Mouse (Mus musculus): Measurements from ENCODE around the gene Jmjd8.

Jmjd8 gene

DNA sequence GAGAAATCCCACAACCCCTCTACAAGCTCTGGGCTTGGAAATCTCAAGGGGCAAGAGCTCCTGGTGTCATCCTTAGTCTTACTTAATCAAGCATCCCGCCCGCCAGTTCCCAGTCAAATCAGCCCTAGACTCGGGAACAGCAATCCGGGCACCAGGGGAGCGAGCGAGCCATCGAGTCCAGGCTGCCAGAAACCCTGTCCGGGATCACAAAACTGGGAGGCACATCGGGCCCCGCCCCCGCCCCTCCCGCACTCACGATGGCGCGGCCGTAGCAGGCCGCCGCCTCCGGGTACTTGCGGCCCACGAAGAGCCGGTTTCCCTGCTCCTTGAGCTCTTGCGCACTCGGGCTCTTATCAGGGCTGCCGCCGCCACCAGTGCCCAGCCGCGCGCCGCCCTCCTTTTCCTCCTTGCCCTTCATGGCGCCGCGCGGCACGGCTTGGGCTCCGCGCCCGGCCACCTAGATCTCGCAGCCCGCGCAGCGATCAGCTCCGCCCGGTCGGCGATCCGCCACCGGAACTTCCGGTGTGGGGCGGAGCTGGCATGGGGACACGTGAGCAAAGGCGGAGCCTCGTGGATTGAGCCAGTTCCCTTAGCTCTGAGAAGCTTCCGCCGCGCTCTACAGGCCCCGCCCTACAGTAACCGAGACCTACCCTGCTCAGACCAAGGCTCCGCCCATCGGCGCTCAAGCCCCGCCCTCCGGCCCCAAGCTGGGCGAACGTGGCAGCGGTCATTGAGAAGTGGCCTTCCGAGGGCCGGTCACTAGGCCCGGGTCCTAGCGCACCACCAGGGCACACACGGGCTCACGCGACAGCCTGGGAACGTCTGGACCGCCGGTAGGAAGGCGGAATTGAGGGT lies 4.0 kb downstream of the Jmjd8 start:
- peak; percentile 97 for DNase-seq (ENCODE audit: low spot score)

DNA sequence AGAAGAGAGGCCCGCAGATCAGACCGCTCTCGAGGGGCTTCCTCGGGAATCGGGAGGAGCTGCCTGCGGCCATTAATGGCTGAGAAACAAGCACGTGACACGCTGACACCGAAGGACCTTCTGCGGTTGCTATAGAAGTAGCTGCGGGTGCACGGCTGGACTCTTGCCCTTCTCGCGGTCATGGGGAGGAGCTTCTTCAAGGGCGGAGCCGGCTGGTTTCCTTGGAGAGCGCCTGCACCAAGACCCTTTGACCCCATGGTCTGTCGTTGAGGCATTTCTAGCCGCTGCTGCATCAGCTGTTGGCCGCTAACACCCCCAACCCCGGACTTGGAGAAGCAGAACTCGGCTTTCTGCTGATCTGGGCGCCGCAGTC lies 4.6 kb downstream of the Jmjd8 start, which contains the start of gene Stub1:
Gene Stub1, minus strand, starts transcription at position 114 of the 373 bp plus-strand sequence.
- no peak for DNase-seq (ENCODE audit: low spot score)

DNA sequence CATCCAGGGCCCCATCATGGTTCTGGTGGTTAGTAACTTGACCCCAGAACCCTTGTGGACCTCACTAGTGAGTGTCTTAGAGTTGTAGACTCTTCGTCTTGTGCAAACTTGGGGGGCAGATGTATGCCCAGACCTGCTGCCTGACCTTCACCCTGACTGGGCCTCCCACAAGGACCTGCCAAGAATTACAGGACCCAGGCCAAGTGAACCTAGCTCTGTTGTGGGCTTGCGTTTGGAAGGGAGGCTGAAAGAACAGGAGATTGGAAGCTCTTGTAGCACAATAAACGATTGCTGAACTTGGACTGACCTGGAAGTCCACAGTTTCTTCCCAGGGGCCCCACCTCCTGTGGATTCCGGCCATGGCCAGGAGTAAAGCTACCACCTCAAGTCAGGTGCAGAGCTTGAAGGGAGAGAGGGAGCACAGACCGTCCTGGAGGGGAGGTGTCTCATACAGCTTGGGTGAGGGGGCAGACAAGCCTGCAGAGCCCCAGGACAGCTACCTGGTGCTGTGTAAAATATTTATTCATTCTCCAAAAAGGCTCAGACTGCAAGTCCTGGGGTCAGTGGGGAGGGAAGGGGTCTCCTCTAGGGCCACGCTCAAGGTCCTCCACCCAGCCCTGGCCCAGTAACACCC lies 5.4 kb downstream of the Jmjd8 start:
- DNase-seq (ENCODE audit: low spot score), result no peak

DNA sequence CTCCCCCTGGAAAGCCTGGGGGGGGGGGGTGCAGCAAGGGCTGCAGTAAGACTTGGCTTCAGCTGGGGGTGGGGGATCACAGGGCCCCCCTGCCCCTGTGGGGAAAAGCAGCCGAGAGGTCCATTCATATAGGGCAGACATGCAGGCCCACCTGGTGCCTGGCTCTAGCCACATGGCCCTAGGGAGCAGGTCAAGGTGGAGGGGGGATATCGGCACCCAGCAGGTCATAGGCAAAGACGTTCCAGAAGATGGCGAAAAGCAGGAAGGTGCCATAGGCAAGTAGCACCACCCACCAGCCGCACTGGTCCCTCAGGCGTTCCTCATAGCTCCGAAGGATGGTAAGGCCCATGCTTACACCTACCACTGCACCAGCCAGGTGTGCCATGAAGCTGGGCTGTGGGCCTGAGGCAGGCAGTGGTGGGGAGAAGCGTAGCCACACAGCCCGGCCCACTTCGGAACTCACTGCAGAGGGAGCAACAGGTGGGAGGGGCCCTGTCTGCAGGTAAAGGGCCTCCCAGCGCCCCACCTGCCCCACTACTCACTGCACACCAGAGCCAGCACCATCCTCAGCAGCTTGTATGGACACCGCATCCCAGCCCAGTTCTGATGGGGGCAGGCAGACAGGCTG lies 6.0 kb downstream of the Jmjd8 start:
- DNase-seq (ENCODE audit: low spot score), result no peak

DNA sequence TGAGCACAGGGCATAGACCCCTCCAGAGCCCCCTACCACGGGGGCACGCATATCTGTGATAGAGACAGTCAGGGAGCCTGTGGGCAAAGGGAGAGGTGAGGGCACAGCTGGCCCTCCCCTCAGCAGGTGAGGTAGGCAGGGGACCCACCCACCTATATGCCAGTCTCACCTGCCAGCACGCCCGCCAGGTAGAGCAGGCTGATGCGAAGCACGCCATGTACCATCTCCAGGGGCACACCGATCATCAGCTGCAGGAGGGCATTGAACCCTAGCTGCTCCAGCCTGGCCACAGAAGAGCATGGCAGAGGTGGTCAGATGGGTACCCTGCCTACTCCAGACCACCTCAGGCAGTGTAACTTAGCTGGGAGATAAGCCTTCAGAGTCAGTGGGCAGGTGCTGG lies 6.6 kb downstream of the Jmjd8 start:
- no peak for DNase-seq (ENCODE audit: low spot score)

DNA sequence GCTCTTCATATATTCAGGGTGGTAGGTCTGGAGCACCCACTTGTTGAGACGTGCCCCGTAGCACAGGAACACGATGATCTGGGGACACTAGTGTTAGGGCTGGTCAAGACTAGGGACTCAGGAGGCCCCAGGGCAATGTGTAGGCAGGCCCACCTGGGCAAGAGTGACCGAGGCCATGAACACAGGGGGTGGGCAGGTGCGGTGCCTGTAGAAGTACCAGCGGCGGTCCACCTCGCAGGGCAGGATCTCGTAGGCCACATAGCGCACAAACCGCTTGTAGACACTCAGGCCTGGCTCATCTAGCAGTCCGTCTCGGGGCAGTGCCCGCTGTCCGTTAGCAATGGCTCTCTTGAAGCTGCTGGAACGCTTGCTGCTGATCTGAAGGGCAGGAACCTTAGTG lies 7.1 kb downstream of the Jmjd8 start:
- no peak for DNase-seq (ENCODE audit: low spot score)

DNA sequence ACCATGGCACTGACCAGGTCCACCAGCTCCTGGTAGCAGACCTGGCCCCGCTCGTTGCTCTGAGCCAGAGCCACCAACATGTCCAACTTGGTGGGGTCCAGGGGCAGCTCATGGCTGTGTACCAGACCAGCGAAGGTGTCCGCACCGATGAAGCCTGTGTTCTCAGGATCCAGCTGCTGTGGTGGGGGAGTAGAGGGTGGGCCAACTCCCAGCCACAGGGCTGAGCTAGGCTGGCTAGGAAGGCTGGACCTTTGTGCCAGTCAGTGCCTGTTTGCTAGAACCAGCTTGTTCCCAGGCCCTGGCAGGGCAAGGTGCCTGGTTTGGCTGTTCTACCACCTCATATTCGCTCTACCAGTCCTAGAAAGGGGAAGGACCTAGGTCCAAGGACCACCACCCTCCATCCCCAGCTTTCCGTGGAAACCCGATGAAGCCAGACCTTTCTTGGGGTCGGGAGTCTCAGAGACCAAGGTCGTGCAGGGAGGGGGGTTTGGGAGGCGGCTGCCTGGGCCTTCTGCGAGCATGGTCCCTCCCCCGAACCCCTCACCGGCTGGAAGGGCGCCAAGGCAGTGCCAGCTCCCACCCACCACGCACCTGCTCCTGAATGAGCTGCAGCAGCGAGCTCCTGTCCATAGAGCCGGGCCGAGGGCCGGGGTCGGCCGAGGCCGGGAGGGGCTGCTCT lies 7.9 kb downstream of the Jmjd8 start:
- no peak for DNase-seq (ENCODE audit: low spot score)

DNA sequence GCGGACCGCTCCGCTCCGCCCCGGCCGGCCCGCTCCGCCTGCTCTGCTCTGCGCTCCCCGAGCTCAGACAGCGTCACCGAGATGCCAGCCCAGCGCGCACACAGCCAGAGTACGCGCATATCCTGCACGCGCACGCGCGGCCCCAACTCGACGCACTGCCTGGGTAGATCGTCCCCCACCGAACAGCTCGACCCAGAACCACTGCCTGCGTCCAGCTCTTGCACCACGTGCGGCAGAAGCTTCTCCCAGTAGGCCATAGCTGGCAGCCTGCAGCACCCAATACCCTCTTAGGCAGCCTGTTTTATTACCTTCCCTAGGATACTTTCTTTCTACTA lies 8.4 kb downstream of the Jmjd8 start, which contains the start of gene Rhbdl1:
Gene Rhbdl1, minus strand, starts transcription at position 220 of the 335 bp plus-strand sequence.
- DNase-seq (ENCODE audit: low spot score), result peak; percentile 58

DNA sequence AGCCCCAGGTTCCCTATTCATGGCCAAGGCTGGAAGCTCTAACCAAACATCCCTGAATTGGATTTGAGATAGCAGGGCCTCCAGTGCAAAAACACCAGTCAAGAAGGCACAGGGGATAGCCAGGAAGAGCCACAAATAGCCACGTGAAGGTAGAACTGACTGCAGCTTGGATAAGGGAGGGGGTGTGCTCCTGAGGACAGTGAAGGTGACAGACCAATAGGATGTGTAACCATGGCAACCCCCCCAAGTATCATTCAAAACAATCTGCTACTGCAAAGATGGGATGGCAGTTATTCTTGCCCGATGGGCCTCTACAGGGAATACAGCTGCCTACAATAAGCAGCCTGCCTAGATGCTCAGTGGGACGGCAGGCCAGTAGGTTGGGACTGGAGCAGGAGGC lies 8.9 kb downstream of the Jmjd8 start:
- no peak for DNase-seq (ENCODE audit: low spot score)

DNA sequence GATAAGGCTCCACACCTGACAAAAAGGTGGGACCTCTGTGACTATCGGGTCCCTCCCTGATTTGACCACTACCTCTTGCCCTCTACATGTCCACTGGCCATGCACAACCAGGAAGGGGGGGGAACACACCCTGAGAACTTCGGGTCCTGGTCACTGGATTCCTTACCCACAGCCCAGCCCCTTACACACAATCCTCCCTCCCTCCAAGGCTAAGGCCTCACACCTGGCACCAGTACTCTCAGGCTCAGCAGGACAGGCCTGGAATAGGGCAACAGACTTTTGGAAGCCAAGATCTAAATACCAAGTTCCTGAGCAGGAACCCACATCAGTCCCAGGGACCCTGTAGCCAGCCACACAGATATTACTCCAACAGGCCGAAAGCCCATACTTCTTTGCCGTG lies 10.2 kb downstream of the Jmjd8 start:
- DNase-seq (ENCODE audit: low spot score), result no peak

DNA sequence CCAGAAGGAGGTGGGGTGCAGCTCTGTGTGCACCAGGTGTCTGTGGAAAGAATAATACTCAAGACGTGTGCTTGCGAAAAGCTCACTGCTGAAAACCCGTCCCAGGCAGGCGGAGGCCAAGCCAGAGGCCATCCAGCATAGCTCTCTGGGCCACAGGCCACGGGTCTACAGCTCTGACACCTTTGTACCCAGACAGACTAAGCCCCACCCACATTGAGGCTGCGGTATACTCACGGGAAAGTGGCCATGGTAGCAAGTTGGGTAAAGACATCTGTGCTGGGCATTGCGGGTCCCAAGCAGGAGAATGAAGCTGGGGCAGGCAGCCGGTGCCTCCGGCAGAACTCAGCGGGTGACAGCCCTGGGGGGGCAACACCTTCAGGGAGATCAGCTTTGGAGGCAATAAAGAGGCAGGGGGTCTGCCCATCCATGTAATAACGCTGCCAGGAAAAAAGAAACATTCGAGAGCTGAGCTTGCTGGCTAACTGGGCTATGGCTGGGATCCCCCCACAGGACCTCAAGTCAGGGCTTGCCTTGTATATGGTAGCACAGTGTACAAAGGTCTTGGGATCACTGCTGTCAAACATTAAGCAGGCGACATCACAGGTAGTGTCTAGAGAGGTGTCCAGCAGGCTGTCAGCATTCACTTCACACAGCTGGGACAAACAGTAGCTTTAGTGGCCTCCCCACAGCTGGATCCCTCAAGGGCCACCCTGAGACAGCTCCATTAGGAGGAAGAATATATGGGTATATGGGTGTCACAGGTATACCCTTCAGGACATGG lies 11.0 kb downstream of the Jmjd8 start:
- DNase-seq (ENCODE audit: low spot score), result no peak

DNA sequence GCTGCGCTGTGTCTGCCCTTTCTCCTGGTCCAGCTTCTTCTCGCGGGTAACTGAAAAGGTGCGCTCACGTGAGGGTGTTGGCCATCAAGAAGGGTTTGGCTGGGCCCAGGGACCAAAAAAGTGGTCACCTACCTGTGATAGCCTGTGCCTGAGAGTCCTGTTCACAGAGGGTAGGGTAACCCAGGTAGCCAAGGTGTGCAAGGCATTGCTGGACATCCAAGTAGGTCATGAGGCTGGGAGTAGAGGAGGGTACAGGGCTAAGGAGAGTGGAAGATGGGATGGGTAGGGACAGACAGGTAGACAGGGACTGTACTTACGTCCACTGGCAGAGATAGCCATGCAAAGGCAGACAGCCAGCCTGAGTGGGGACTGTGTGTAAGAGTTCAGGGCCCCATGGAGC lies 11.9 kb downstream of the Jmjd8 start:
- DNase-seq (ENCODE audit: low spot score), result no peak

DNA sequence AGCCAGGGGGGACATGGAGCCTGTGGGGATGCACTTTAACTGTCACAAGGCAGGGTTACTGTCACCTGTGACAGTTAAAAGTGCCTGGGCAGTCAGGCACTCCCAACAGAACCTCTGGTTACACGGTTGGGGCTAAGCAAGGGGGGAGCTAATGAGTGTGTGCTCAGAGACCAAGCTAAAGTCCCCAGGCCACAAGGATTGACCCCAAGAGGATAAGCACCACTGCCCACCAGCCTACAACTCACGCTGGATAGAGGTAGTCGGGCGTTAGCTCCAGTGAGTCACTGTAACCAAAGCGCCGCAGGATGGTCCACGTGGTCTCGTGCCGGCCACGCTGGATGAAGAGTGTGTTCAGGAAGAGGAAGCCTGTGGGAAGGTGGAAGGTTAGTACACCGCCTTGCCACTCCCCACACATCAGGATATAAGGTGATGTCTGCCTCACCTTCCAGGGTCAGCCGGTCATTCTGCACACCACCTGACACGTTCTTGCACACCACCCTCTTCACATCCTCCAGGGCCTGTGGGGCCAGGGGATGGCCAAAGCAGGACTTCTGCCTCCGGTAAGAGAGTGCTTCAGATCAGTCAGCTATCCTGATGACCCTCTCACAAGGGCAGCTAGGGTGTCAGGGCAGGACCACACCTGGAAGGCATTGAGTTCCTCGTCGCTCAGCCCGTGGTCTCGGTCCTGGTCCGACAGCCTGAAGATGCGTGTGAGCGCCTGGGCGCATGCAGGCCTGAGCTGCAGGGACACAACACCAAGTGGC lies 12.6 kb downstream of the Jmjd8 start, which contains the start of gene Gm20683:
Gene Gm20683, minus strand, starts transcription at position 647 of the 764 bp plus-strand sequence.
- no peak for DNase-seq (ENCODE audit: low spot score)

DNA sequence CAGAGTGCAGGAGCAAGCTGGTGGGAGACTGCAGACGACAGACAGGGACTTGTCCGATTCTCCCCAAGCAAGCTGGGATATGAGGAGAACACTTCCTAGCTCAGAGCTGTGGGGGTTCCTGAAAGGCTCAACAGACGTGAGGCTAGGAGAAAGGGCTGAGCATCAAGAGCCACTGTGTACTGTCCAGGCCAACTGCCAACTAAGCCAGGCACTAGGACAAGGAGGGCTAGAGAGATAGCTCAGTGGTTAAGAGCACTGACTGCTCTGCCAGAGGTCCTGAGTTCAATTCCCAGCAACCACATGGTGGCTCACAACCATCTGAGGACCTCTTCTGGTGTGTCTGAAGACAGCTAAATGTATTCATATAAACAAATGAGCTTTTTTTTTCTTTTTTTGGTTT lies 13.8 kb downstream of the Jmjd8 start:
- no peak for DNase-seq (ENCODE audit: low spot score)

DNA sequence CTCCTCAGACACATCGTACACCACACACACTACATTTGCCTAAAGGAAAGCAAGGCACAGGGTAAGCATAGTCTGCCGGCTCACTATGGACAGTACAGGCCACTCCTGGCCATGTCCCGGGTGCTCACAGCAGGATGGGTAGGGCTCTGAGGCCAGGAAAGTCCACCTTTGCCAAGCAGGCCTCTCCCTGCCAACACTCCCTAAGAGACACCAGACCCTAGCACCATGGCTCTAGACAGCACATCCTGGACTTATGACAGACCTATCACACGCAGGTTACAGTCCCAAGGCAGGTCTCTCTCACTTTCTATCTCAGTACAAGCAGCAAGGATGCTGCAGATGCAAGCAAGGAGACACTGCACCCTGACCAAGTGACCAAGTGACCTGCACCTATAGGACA lies 14.5 kb downstream of the Jmjd8 start:
- DNase-seq (ENCODE audit: low spot score), result no peak

DNA sequence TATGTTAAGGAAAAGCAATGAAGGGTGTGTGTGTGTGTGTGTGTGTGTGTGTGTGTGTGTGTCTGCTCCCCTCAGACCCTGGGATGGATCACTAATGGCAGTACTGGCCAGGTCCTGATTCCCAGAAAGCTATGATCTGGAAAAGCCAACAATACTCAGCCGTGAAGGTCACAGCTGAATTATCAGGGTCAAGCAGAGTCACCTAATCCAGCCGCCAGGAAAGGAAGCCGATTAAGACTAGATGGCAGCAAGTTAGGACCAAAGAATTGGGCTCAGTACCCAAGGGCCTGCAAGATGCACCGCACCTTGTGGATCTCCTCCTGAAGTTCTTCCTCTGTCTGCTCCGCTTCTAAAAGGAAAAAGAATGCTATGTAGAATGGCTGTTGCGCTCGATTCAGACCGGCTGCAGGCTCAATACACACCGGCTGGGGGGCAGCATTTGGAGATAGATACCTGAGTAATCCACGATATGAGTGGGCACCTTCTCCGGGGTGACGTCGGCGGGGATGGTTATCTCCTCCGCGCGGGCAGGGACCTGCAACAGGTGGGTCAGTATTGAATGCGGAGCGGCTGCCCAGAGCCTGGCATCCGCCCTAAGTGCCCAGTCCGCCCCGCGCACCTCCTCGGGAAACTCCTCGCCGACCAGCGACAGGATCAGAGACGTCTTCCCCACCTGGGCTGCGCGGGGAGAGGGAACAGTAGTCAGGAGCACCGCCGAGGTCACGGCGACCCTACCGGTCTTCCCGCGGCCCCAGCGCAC lies 15.1 kb downstream of the Jmjd8 start:
- DNase-seq (ENCODE audit: low spot score), result no peak

DNA sequence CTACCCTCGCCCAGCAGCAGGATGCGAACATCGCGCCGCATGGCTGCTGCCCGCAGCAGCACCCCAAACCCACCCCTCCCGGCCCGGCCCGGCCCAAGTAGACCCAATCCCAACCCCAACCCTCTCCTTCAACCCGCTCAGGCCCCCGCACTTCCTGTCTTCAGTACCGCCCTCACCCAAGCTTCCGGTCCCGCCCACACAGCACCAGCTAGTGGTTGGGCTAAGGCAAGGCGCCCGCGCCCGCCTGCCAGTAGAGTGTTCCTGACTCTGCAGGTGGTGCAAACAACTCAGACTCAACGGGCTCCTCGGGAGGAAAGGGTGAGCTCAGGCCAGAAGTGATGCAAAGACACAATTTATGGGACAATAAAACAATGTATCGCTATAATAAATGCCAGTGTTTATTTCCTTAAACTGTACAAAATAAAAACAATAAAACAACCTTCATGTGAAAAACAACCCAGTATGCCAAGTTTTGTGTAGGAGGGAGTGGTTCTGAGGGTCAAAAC lies 15.8 kb downstream of the Jmjd8 start, which contains the start of gene Rhot2:
Gene Rhot2, minus strand, starts transcription at position 456 of the 506 bp plus-strand sequence.
- peak; percentile 97 for DNase-seq (ENCODE audit: low spot score)

DNA sequence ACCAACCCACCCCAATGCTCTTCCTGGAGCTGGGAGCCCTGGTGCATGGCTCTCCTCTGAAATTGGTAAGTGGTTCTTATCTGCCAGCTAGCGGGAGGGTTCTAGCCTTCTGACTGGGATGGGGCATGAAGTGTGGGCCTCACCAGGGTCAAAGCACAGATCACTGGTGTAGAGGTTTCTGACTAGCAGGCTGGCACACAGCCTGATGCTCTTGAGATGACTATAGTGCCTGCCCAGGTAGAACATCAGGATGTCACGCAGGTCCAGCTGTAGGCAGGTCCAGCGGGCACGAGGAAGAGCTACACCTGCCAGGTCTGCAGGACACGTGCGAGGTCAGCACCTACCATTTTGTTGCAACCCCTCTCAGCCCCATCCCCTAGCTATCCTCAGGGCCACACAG lies 31.6 kb downstream of the Jmjd8 start:
- no peak for DNase-seq (ENCODE audit: low spot score)

DNA sequence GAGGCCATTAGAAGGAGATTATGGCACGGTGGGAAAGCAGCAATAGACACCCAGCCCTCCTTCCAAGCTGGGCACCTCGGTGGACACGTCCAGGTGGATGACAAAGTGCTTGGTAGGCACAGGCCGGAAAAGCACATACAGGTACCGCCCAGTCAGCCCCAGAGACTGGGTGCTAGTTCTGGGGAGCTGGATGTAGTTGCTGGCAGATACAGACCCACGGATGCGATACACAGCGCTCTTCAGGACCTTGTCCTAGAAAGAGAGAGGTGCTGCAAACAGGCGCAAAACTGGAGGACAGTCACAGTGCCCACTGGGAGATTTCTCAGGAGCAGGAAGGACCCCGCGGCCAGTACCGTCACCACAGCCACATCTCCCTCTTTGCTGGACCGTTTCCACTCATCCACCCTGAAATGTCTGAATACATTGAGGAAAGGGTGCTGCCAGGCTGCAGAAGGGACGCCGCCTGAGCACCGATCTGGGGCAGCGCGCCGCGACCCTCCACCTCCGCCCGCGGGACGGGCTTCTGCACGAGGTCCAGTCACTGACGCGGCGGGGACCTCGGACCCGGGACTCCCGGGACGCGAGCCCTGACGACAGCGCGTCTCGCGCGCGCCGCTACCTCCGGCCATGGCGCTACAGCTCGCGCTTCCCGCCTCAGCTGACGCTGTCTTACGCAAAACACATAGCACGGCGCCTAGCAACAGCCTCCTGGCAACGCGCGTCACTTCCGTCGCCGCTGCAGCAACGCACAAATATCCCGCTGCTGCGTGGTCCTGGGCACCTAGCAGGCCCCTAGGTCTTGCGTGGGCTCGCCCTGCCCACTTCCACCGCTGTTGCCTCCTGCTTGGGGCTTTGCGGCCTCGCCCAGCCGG lies 32.4 kb downstream of the Jmjd8 start, which contains the start of gene Wdr90:
Gene Wdr90, minus strand, starts transcription at position 670 of the 872 bp plus-strand sequence.
- DNase-seq (ENCODE audit: low spot score), result peak; percentile 93

Measured in T-cell, adult 2 months (primary cell).